Mouse (Mus musculus): ENCODE data around the gene Ube2s. TPM values are rescaled to one million over a fixed set of nuclear protein-coding genes. Genes with fewer than 3 reads are reported as not detected.
"Not testable (repeated sequence)": the region's sequence is repeated elsewhere in the genome, so short reads cannot be mapped to it uniquely, and the experiment has no call there.

Gene Ube2s
- total RNA-seq (2021): 100 to 1,000 TPM; 103 to 123 TPM
- long read RNA-seq, experiment 1, transcript Ube2s-201 (4 exons, 1,238 nt): major isoform, 33 of 35 reads
- long read RNA-seq, experiment 1, partial matches to known transcripts: 1 of 35 reads
- long read RNA-seq, experiment 1, other reads (novel, unspliced or antisense): 1 of 35 reads
- long read RNA-seq, experiment 2, transcript Ube2s-201 (4 exons, 1,238 nt): major isoform, 64 of 67 reads
- long read RNA-seq, experiment 2, partial matches to known transcripts: 0 of 67 reads
- long read RNA-seq, experiment 2, other reads (novel, unspliced or antisense): 2 of 67 reads

DNA sequence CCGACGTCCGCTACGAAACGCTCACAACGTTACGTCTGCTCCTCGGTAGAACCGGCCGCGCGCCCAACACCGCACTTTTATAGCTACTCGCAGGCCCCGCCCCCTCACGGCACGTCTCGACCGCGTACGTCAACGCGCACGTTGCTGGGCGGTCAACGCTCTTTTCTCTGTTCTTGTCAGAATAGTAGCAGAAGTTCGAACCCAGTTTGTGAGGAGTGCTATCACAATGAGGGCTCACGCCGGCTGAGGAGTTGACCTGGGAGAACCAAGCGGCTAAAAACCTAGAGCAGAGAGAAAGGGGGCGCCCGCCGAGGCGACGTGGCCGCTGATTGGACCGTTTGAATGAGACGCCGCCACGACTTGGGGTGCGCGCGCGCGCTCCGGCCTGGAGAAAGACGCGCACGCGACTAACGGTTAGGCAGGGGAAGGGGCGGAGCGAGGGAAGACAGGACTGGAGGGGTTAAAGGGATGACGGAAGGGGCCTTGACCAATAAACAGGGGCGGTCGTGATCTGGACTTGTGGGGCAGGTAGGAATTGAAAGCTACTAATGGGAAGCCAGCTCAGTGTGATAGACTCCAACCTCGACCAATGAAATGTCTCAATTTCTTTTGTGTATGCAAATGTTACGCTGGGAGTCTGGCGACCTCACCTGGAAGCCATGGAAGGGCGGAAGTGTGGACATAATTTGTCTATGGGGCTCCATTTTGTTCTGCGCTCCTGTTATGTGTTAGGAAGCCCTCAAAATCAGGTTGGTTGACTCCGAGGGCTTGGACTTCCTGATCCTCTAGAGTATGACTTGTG, at the start of gene Ube2s:
Ube2s (minus strand) TSS at position 288 of the 802 bp plus-strand sequence.
- DNase-seq (ENCODE audit: low spot score in 2 of 2): peak; percentile 98 to 99

DNA sequence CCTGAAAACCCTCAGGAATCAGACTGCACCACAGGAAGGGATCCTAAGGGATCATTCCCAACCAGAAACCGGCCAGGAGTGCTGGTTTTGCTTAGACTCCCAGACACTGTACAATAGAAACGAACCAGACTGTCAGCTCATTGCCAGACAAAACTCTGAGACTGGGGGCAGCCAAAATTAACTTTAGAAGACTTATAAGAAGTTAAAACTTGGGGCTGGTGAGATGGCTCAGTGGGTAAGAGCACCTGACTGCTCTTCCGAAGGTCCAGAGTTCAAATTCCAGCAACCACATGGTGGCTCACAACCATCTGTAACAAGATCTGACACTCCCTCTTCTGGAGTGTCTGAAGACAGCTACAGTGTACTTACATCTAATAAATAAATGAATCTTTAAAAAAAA, 48.5 kb upstream of the Ube2s start:
- DNase-seq (ENCODE audit: low spot score in 2 of 2): not testable (repeated sequence)

DNA sequence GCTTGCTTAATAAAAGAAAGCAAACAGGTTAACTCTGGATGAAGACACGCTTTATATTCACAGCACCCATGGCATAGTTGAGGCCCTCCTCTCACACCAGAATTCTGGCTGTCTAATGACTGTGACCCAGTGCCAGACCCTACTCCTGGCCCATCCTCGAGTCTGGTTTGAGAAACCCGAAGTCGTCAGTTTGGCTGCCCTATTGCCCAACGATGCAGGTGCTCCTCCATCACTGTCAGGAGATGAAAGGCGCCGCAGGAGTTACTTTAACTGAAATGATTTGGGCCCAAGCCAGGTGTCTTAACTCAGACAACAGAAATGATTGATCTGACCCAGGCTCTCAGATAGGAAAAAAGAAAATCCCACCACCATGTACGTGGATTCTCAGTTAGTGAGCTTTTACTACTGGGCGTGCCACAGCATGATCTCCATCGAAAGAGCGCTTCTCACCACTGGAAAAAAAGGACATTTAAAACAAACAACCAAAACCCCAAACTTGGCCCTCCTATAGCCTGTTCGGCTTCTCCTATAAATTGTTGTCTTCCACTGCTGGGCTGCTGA, 47.1 kb upstream of the Ube2s start:
- no peak for DNase-seq (ENCODE audit: low spot score in 2 of 2)

DNA sequence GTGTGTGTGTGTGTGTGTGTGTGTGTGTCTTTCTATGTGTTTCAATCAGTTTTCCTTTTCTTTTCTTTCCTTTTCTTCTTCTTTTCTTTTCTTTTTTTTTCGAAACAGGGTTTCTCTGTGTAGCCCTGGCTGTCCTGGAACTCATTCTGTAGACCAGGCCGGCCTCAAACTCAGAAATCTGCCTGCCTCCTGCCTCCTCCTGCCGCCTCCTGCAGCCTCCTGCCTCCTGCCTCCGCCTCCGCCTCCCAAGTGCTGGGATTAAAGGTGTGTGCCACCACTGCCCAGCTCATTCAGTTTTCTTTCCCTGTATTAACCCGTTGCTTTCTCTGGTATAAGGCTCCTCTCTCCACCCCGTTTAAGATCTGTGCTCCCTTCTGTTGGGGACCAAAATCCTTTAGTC, 44.9 kb upstream of the Ube2s start:
- DNase-seq (ENCODE audit: low spot score in 2 of 2): no peak

DNA sequence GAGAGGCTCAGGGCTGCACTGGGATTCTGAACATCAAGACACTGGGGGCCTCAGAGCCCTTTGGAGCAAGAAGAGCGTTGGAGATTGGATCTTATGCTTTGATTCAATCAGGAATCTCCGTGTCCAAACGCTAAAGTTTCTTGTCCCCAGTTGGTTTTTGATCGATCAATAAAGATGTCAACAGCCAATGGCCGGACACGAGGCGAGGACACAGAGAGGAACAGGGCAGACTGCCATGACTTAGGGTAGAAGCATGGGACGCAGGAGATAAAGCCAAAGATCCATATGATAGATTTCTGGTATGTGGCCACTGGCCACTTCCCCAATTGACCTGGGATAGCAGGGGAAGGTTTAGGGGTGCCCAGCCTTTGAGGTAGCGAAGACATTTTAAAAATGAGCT, 44.1 kb upstream of the Ube2s start:
- DNase-seq (ENCODE audit: low spot score in 2 of 2): no peak

DNA sequence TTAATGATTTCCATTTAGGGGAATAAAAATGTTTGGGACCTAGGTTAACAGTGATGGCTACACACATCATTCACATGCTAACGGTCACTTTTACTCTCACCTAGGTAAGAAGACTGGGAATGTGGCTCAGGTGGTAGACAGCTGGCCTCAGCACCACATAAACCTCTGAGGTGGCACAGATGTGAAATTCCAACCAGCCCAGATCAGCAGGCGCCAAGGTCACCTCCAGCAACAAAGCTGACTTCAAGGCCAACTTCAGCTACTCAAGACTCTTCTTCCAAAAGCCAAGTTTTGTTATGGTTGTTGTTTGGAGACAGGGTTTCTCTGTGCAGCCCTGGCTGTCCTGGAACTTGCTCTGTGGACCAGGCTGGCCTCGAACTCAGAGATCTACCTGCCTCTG, 41.2 kb upstream of the Ube2s start:
- no peak for DNase-seq (ENCODE audit: low spot score in 2 of 2)

DNA sequence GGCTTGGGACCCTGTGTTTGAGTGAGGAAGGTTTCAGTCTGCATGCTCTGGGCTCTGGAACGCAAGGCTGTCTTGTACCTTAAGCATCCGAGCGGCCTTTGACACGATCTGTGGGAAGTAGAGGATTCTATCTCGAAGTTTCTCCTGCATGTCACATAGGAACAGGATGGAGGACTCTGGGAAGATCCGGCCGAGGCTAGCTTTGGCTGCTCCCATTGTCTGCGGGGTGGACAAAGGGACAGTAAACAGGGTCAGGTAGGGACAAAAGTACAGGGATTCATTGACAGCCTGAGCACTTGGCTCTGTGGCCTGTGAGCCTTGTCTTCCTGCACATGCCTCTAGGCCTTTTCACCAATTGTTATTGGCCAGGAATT, 38.9 kb upstream of the Ube2s start:
- DNase-seq (ENCODE audit: low spot score in 2 of 2): no peak

DNA sequence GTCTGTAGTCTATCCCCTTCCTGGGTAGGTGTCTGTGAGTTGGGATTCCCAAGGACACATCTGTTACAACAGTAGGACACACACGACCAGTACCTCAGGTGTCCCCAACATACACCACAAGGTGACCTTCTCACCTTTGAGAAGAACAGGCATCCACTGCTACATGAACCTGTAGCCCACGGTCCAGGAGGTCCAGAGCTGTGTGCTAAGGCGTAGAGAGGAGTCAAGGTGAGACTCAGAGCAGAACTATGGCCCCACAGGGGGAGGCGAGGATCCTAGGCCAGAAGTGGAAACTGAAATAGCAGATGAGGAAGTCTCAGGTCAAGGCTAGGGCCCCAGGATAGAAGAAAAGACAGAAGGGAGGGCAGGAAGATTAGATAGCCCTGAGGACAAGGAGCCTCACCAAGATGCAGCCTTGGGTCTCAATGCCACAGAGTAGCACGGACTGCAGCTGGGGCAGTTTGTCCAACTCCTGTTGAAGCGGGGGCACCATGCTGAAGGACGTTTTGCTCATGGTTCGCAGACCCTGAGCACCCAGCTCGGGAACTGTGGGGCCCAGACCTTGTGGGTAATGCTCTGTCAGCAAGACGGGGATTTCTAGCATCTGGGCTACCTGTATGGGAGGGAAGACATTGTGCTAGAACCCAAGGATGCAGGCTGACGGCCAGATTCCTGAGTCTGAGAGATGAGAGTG, 38.4 kb upstream of the Ube2s start:
- DNase-seq (ENCODE audit: low spot score in 2 of 2): no peak

DNA sequence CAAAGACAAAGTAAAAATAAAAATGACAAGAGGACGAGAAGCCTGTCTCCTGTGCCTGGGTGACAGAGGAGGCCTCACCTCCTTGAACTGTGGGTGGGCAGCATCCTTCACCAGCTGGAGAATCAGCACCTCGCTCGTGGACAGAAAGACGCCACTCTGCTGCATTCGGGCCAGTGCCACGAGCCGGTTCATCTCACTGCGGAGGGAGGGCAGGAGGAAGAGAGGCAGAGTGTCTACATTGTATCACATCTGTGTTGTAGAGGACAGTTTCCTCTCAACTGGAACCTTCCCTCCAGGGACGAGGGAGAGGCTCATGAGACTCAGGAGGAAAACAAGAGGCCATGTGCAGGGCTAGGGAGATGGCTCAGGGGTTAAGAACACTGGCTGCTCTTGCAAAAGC, 37.0 kb upstream of the Ube2s start:
- DNase-seq (ENCODE audit: low spot score in 2 of 2): no peak

DNA sequence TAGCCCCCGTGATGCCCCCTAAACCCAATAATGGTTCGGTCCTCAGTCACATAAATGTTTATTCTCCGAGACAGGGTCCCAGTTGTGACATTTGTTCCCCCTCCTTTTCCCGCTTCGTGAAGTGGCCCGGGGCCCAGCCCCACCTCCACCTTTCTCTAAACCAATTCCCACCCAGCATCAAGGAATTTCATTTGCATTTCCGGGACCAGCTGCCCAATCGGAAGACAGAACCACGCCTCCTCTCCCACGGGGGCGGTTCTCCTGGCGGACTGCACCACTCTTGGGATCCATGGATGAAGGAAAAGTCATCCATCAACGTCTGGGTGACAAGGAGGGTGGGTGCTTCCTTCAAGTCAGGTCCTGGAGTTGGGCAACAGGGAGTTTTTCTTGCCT, 32.5 kb upstream of the Ube2s start:
- DNase-seq (ENCODE audit: low spot score in 2 of 2): peak; percentile 83 to 95

DNA sequence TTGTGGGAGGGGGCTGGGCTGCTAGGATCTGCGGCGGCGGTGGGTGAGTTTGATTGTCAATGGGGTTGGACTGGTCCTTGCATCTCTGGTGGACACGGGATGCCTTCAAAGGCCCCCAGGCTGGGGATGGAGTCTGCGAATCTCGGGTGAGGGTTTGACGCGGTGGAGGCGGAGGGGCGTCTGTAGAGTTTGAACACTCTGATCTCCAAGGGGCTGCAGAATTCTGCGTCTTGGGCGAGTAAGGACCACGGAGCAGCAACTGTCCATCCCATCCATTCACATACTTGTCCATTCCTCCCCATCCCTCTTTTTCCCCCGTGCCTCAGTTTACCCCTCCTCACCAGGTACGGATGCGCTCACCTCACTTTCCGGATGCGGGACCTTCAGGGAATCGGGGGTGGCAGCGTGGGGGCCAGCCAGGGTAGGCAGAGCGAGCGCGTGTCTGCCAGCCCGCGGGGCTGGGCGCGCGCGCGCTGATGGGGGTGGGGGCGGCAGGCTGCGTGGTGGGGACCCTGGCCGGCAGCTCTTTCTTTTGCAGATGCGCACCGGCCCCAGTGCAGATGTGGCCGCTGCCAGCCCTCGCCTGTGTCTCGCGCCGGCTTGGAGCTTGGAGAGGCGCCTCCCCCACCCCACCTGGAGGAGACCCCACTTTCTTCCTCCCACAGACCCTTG, 32.0 kb upstream of the Ube2s start, which contains the start of gene Shisa7:
Shisa7 (minus strand) TSS at position 452 of the 672 bp plus-strand sequence.
- DNase-seq (ENCODE audit: low spot score in 2 of 2): peak in 1 of 2 experiments; percentile 57

DNA sequence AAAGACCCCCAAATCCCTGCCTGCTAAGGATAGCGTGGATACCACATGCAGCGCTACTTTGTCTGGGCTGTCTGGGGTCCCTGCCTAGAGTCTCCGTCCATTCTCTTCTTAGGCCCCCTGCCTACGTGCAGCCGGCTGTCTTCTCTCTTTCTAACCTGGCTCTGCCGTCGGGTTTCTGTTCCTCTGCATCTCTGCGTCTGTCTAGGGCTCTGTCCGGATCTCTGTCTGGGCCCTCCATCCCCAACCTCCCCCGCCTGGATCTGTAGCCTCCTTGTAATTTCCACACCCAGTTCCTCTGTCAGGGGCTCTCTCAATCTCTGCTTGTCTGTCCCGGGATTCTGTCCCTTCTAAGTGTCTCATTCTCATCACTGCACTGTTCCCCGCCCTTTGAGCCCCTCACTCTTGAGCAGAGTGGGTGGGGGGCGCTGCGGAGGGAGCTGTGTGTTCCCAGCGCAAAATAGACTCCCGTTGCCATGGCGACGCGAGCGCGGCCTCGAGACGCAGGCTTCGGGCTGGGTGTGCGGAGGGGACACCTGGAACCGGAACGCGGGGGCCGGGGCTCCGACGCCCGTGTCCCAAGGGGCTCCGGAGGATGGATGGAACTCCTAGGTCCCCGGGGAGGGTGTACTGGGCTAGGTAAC, 31.3 kb upstream of the Ube2s start:
- peak; percentile 79 to 90 for DNase-seq (ENCODE audit: low spot score in 2 of 2)

DNA sequence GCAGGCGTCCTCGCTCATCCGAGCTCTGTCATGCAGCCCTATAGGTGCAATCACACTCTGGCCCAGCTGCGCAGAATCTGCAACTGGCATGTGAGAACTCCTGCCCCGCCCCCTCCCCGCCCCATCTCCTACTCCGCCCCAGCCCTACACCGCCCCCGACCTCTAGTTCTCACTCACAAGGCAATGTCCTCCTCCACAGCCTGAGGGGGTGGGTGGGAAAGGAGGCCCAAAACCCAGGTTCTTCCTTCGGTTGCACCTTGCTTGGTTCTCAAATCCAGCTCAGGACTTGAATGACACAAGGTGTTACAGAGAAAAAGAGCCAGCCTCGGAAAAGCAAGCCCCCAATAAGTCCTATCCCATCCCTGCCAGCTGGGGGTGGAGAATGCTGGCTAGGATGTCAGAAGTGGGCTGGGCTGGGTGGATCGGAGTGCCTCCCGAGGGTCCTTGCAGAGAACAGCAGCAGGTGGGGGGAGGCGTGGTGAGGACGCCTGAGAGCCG, 30.3 kb upstream of the Ube2s start:
- peak; percentile 53 to 63 for DNase-seq (ENCODE audit: low spot score in 2 of 2)

DNA sequence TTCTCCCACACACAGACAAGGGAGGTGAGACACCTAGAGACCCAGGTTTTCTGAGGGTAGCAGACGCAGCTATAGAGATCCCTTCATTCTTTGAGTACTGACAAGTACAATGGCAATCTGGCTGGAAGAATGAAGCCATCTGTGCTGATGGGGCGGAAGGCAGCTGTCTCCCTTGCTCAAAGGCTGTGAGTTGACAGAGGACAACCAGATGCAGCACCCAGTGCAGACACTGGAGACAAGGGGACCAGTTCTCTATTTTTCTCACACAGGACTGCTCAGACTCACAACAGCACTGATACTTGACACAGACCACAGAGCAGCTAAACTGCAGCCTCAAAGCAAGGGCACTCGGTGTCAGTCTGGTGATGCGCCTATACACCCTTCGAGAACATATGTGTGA, 29.7 kb upstream of the Ube2s start:
- DNase-seq (ENCODE audit: low spot score in 2 of 2): peak; percentile 58 to 71

DNA sequence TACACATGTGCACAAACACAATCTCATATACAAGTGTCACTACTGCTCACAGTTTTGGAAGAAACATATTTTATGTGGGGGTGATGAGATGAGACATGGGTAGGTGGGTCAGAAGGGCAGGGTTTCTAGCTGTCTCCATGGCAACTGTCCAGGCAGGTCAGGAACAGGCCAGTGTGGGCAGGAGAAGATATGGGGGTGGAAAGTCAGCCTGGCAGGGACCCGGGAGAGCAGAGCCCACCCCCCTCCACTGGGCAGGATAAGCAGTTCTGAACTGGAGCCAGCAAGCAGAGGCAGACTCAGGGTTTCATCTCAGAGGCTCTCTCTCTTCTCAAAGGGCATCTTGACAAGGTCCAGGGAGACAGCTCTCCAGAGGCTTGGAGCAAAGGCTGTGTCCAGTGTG, 25.2 kb upstream of the Ube2s start:
- DNase-seq (ENCODE audit: low spot score in 2 of 2): no peak

DNA sequence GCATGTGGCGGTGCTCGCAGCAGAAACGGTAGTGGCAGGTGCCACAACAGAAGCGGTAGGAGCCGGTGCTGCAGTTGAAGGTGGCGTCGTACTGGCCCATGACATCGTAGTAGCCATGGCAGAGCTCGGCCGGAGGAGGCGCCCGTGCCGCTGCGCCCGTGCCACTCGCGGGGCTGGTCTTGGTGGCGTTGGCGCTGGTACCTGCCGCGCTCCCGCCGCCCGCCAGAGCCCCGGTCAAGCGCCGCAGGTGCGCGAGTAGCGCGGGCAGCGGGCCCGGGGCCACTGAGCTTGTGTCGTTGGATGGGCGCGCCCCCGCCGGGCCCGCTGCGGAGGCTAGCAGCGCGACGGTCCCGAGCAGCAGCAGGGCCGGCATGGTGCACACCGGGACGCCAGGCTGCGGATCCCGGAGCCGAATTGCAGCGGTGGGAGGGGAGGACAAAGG, 24.0 kb upstream of the Ube2s start:
- DNase-seq (ENCODE audit: low spot score in 2 of 2): peak in 1 of 2 experiments; percentile 55

DNA sequence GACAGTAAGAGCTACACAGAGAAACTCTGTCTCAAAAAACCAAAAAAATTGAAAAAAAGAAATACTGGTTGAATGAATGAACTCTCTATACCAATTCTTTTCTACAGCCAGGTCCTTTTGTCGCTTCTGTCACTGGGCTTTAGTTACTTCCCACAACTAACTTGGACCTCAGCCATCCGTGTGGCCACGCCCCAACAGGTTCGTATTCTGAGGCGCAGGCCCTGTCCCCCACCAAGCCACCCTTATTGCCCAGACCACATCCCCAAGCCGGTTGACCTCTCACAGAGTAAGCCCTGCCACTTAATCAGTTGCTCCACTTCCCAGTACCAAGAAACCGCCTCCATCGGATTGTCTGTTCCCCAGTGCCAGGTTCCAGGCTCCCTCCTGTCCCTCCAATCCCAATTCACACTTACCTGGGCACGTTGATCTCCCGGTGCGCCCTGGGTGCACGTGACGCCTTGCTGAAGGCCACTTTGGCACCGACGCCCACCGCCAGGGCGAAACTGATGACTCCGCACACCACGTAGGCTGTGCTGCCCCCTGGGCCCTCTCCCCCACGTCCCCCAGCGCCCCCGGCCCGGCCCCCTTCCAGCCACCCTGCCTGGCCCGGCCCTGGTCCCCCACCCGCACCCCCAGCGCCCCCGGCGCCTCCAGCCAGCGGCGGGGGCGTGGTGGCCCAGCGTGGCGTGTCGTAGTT, 23.4 kb upstream of the Ube2s start:
- no peak for DNase-seq (ENCODE audit: low spot score in 2 of 2)

DNA sequence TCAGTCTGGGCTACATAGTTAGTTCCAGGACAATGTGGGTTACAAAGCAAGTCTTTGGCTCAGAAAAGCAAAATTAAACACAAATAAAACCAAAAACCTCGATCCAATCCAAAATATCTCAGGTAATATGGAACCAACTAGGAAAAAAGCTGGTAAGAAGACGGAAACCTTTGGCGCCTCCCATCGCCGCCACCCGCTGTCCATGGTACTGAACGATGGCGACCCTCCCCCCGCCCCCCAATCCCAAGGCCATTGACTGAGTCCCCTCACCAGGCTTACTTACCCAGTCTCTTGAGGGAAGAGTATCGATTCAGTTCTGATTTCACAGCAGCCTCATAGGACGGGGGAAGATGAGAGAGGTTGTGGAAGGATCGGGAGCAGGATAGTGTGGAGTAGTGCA, 18.1 kb upstream of the Ube2s start:
- no peak for DNase-seq (ENCODE audit: low spot score in 2 of 2)

DNA sequence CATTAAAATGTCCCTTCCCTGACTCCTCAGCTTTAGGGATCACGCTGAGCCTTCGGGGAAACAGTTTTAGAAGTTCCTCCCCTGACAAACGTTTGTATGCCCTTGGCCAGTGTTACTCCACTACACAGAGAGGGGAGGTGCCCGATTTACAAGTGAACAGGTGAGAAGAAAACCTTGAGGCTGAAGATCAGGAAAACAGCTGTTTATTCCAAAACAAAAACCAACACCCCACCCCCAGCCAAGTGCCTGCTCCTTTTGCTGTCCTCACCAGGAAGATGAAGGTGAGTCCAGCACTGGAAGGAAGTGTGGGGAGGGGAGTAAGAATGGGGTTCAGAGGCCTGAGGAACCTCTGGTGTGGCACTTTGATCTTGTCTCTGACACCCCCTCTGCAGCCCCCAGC, 13.0 kb upstream of the Ube2s start:
- no peak for DNase-seq (ENCODE audit: low spot score in 2 of 2)

Data from layer of hippocampus, postnatal 14 days (tissue).